Comparison of ENCODE assay signal across 22 mouse cellular contexts in genomic region chr3:81989692-81990141, GRCm38 (mm10). TPM values are rescaled to one million over a fixed set of nuclear protein-coding genes. Genes with fewer than 3 reads are reported as not detected.
DNase-seq lines count a peak whose midpoint lies in the region; ATAC-seq and TF ChIP-seq lines count a peak whose summit lies in the region.
"Had no signal": no experiment of that assay in that cellular context is flagged by ENCODE, and none has a peak within 500 bp of the region (broad histone marks: within the 10 kb centered on the region; RNA-seq: fewer than 3 reads in every experiment).

No protein-coding gene starts in this region.

- no peaks in the 10 kb centered on the region for H3K4me1 ChIP-seq in lung, embryonic 14.5 days (ENCODE audit: insufficient read depth)
- H3K4me1 ChIP-seq in liver, postnatal 0 days (ENCODE audit: insufficient read depth) = peaks cover 7% of the 10 kb centered on the region
- H3K4me1 ChIP-seq: limb, embryonic 12.5 days had no signal

- no peak overlapping the region for H3K4me2 ChIP-seq in lung, embryonic 14.5 days
- no peak overlapping the region for H3K4me2 ChIP-seq in liver, postnatal 0 days (ENCODE audit: low read depth, low read length)
- H3K4me2 ChIP-seq: limb, embryonic 12.5 days had no signal

- DNase-seq in embryo, embryonic 10 days (ENCODE audit: low spot score) = peak; percentile 12
- DNase-seq in embryo, embryonic 11 days = no peak
- no peak for DNase-seq in lung, embryonic 14.5 days
- DNase-seq in lung, postnatal 36 days = no peak
- DNase-seq in fat pad, adult 2 months (ENCODE audit: extremely low read depth, low read depth, low spot score) = peak; percentile 88
- peak; percentile 14 for DNase-seq in liver, postnatal 0 days
- no peak for DNase-seq in left cerebral cortex, adult 2 months (ENCODE audit: extremely low spot score in 1 of 2, low spot score in 2 of 2)
- DNase-seq in thymus, postnatal 4 days = no peak
- DNase-seq: kidney, adult 9 months; layer of hippocampus, postnatal 36 days; lung, postnatal 14 days; retina, postnatal 1 day; thymus, postnatal 36 days had no signal

- H3K27me3 ChIP-seq in lung, embryonic 14.5 days (ENCODE audit: insufficient read depth, low read length) = no peaks in the 10 kb centered on the region
- H3K27me3 ChIP-seq in liver, postnatal 0 days (ENCODE audit: insufficient read depth, low read length) = no peaks in the 10 kb centered on the region
- H3K27me3 ChIP-seq: limb, embryonic 12.5 days had no signal

- TF ChIP-seq CTCF in lung, embryonic 14.5 days (IDR thresholded peaks at IDR 0.05; ENCODE audit: low read depth) = no peak
- TF ChIP-seq CTCF in liver, postnatal 0 days (IDR thresholded peaks at IDR 0.05; ENCODE audit: low read depth) = no peak
- no peak for TF ChIP-seq CTCF in left cerebral cortex, adult 2 months (IDR thresholded peaks at IDR 0.05)

- H3K9me3 ChIP-seq in lung, embryonic 14.5 days (ENCODE audit: low read depth, low read length) = no peaks in the 10 kb centered on the region
- no peaks in the 10 kb centered on the region for H3K9me3 ChIP-seq in liver, postnatal 0 days (ENCODE audit: low read length)
- H3K9me3 ChIP-seq: limb, embryonic 12.5 days had no signal

- no peak for TF ChIP-seq EP300 in liver, postnatal 0 days (IDR thresholded peaks at IDR 0.05; ENCODE audit: low read depth)

- 0 out of 2 replicates have a peak overlapping the region, but pooled peaks have one; percentile 10 for H3K27ac ChIP-seq in lung, embryonic 14.5 days (ENCODE audit: low read depth)
- peak overlapping the region; percentile 80 for H3K27ac ChIP-seq in liver, postnatal 0 days (ENCODE audit: low read depth)
- H3K27ac ChIP-seq in left cerebral cortex, adult 2 months = no peak overlapping the region
- H3K27ac ChIP-seq: limb, embryonic 12.5 days; stomach, postnatal 0 days had no signal

- intact Hi-C loops in left cerebral cortex, adult 2 months (cut with DNase I) = no loop called here

- H3K4me3 ChIP-seq in lung, embryonic 14.5 days (ENCODE audit: low read depth, low read length) = no peak overlapping the region
- no peak overlapping the region for H3K4me3 ChIP-seq in liver, postnatal 0 days (ENCODE audit: low read depth, low read length)
- no peak overlapping the region for H3K4me3 ChIP-seq in left cerebral cortex, adult 2 months
- H3K4me3 ChIP-seq: erythroblast, embryonic 14.5 days; limb, embryonic 12.5 days had no signal

- no peak for ATAC-seq in lung, embryonic 14.5 days (ENCODE audit: insufficient read depth)
- no peak for ATAC-seq in liver, postnatal 0 days

- H3K36me3 ChIP-seq in lung, embryonic 14.5 days (ENCODE audit: insufficient read depth) = no peaks in the 10 kb centered on the region
- H3K36me3 ChIP-seq in liver, postnatal 0 days (replicated peaks; ENCODE audit: insufficient read depth, low read length) = no peaks in the 10 kb centered on the region
- H3K36me3 ChIP-seq: limb, embryonic 12.5 days had no signal

- no peak overlapping the region for H3K9ac ChIP-seq in lung, embryonic 14.5 days
- no peak overlapping the region for H3K9ac ChIP-seq in liver, postnatal 0 days (replicated peaks)
- H3K9ac ChIP-seq: limb, embryonic 12.5 days had no signal

- WGBS in lung, embryonic 14.5 days = 21% methylated on average over 2 of the region's 2 CpGs
- 6% methylated on average over 2 of the region's 2 CpGs for WGBS in liver, postnatal 0 days (ENCODE audit: insufficient replicate concordance)

RNA-seq across cellular contexts. Expression of gene Asic5, which starts 7.6 kb away (rescaled TPM):
- 0.15 TPM in 1 of 2 replicates, not detected in the other for polyA plus RNA-seq in lung, embryonic 14.5 days (2014; fragmentation: Nextera tagmentation; extraction: Ambion mirVana)
- 0.64 and 1.1 TPM in 2 replicates for polyA plus RNA-seq in liver, postnatal 0 days (2015; fragmentation: Nextera tagmentation; extraction: Ambion mirVana)
- total RNA-seq in left cerebral cortex, adult 2 months (2021) = not detected
- total RNA-seq: ES-E14; gastrocnemius, postnatal 4 days; layer of hippocampus, postnatal 36 days; midbrain, postnatal 0 days had no signal
- polyA plus RNA-seq: erythroblast, embryonic 14.5 days; frontal cortex, adult 2 months; limb, embryonic 12.5 days; neural tube, embryonic 14.5 days; spleen, adult 2 months had no signal

RNA-seq across cellular contexts. Expression of gene Tdo2, which starts 13.7 kb away (rescaled TPM):
- 3.1 and 3.4 TPM in 2 replicates for polyA plus RNA-seq in lung, embryonic 14.5 days (2014; fragmentation: Nextera tagmentation; extraction: Ambion mirVana)
- polyA plus RNA-seq in liver, postnatal 0 days (2015; fragmentation: Nextera tagmentation; extraction: Ambion mirVana) = 8.6 and 9.3 TPM in 2 replicates
- total RNA-seq in left cerebral cortex, adult 2 months (2021) = under 1 TPM in 1 of 2 experiments, not detected in 1; 0.84 TPM
- total RNA-seq: ES-E14; midbrain, postnatal 0 days had no signal
- polyA plus RNA-seq: erythroblast, embryonic 14.5 days; spleen, adult 2 months had no signal

RNA-seq across cellular contexts. Expression of gene Ctso, which starts 57.3 kb away (rescaled TPM):
- polyA plus RNA-seq in lung, embryonic 14.5 days (2014; fragmentation: Nextera tagmentation; extraction: Ambion mirVana) = 15.0 and 15.3 TPM in 2 replicates
- 33.7 and 35.6 TPM in 2 replicates for polyA plus RNA-seq in liver, postnatal 0 days (2015; fragmentation: Nextera tagmentation; extraction: Ambion mirVana)
- total RNA-seq in left cerebral cortex, adult 2 months (2021) = 10 to 100 TPM; 15.9 to 16.5 TPM

Comparison
In these comparisons a context has a peak if more than half of its experiments do, and no peak if none do; other contexts are left out.
1. DNase-seq: peak in embryo, embryonic 10 days (single experiment), fat pad, adult 2 months (single experiment) and liver, postnatal 0 days (single experiment); none in embryo, embryonic 11 days (single experiment), lung, embryonic 14.5 days (single experiment), lung, postnatal 36 days (single experiment), left cerebral cortex, adult 2 months (0 of 2) and thymus, postnatal 4 days (single experiment).